Mouse (Mus musculus): ENCODE measurements around the gene Astn1.

DNA sequence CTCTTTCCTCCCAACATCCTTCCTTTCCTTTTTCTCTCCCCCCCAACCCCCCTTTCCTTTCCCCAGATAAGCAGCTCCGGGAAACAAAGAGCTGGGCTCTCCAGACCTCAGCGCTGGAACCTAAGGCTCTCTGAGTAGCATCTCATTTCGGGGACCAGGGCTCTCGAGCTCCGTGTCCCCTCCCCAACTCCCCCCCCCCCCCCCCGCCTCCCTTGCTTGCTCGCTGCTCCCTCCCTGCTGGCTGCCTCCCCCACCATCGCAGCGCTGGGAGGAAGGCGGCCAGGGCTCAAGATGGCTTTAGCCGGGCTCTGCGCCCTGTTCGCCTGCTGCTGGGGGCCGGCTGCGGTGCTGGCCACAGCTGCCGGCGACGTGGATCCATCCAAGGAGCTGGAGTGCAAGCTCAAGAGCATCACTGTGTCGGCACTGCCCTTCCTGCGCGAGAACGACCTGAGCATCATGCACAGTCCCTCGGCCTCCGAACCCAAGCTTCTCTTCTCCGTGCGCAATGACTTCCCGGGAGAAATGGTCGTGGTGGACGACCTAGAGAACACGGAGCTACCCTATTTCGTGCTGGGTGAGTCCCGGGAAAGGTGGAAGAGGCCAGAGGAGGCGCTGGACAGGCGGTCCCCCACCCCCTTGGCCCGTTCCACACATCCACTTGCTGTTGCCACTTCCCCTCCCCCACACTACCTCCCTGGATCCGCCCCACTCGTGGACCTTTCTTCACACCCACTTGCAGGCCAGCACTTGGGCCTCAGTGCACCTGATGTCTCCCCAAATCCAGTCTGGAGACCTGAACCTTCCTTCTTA lies 424 bp downstream of the Astn1 start:
- no peak for TF ChIP-seq CTCF (IDR thresholded peaks at IDR 0.05; ENCODE audit: low read depth, low read length)
- no peak for TF ChIP-seq POLR2A (IDR thresholded peaks at IDR 0.05; ENCODE audit: extremely low read depth, insufficient read depth, low read length)
